Mouse (Mus musculus): ENCODE data around the gene Akt1s1.

DNA sequence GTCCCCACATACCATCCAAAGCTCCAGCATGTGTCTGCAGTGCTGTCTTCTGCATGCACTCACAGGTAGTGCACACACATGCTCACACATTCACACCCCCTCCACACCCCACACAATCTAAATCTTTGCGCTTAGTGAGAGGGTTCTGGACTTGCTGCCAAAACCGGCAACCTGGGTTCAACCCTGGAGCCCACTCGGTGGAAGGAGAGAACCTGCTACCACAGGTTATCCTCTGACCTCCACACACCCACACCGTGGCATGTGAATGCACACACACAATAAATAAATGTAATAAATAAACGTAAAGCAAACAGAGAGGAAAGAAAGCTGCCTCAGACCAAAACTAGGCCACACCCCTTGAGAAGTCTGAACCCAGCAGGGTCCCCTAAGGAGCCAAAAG is 1.0 kb upstream of the Akt1s1 start:
- TF ChIP-seq CTCF (IDR thresholded peaks at IDR 0.05; ENCODE audit: low read depth), result no peak
- TF ChIP-seq EP300 (IDR thresholded peaks at IDR 0.05; ENCODE audit: low read depth), result no peak

Data from heart, postnatal 0 days (tissue).